ENCODE assay signal across 8 mouse cellular contexts in the genomic region with DNA sequence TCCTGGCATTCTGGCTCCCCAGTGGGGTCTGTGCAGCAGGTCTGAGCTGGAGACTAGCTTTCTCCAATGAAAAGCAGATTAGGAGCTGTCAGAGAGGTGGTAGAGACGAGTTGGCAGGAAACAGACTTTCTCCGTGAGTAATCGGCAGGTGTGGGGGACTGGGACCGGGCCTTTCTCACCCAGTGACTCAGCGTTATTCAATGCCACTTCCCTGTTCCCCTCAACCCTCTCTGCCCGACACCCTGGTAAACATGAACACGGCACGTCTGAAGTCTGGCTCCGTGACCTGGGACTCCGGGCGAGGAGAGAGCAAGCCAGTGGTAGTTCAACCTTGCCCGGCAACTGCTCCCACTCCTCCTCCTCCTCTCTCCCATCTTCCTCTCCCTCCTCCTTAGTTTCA. TPM values are rescaled to one million over a fixed set of nuclear protein-coding genes. Genes with fewer than 3 reads are reported as not detected.
DNase-seq lines count a peak whose midpoint lies in the region; ATAC-seq and TF ChIP-seq lines count a peak whose summit lies in the region.

No protein-coding gene starts in this region.

- H3K9ac ChIP-seq in kidney, embryonic 14.5 days (ENCODE audit: low read depth, low read length): no peak overlapping the region
- H3K9ac ChIP-seq in stomach, postnatal 0 days (ENCODE audit: low read length): no peak overlapping the region

- H3K4me2 ChIP-seq in kidney, embryonic 14.5 days (replicated peaks; ENCODE audit: low read depth, low read length): no peak overlapping the region
- no peak overlapping the region for H3K4me2 ChIP-seq in stomach, postnatal 0 days (replicated peaks; ENCODE audit: low read depth)

- H3K4me3 ChIP-seq in kidney, embryonic 14.5 days (ENCODE audit: low read length): no peak overlapping the region
- H3K4me3 ChIP-seq in stomach, postnatal 0 days (ENCODE audit: low read depth, low read length): no peak overlapping the region

- H3K4me1 ChIP-seq in kidney, embryonic 14.5 days (ENCODE audit: control insufficient read depth, insufficient read depth, low read length): peaks cover 46% of the 10 kb centered on the region
- H3K4me1 ChIP-seq in stomach, postnatal 0 days (replicated peaks; ENCODE audit: control insufficient read depth, insufficient read depth): 0 out of 2 replicates have a peak, but pooled peaks cover 2% of the 10 kb centered on the region

- WGBS in kidney, embryonic 14.5 days: 33% methylated on average over 12 of the region's 12 CpGs
- WGBS in stomach, postnatal 0 days: 27% methylated on average over 11 of the region's 12 CpGs

- TF ChIP-seq CTCF in stomach, postnatal 0 days (IDR thresholded peaks at IDR 0.05; ENCODE audit: low read depth): no peak

- TF ChIP-seq EP300 in stomach, postnatal 0 days (optimal IDR thresholded peaks at IDR 0.05): no peak

- H3K27ac ChIP-seq in kidney, embryonic 14.5 days (ENCODE audit: low read depth, low read length): no peak overlapping the region
- peak overlapping the region; percentile 53 for H3K27ac ChIP-seq in stomach, postnatal 0 days (replicated peaks)

- H3K9me3 ChIP-seq in kidney, embryonic 14.5 days (ENCODE audit: control insufficient read depth, low read length): no peaks in the 10 kb centered on the region
- no peaks in the 10 kb centered on the region for H3K9me3 ChIP-seq in stomach, postnatal 0 days (ENCODE audit: control insufficient read depth, low read length)

- H3K27me3 ChIP-seq in kidney, embryonic 14.5 days (ENCODE audit: control insufficient read depth, insufficient read depth, low read length): no peaks in the 10 kb centered on the region
- H3K27me3 ChIP-seq in stomach, postnatal 0 days (ENCODE audit: control insufficient read depth, insufficient read depth, low read length): no peaks in the 10 kb centered on the region

- ATAC-seq in kidney, embryonic 14.5 days (ENCODE audit: low FRiP score, low TSS enrichment): no peak
- peak; percentile 78 for ATAC-seq in common myeloid progenitor, adult 5-6 weeks (replicated peaks; ENCODE audit: low read depth, poor library complexity, severe bottlenecking)
- ATAC-seq in stomach, postnatal 0 days (ENCODE audit: low FRiP score, low TSS enrichment): peak; percentile 89
- no peak for ATAC-seq in erythroblast, adult 5-6 weeks (replicated peaks; ENCODE audit: low FRiP score, poor library complexity, severe bottlenecking)

- DNase-seq in kidney, adult 18-20 months: peak; percentile 40
- DNase-seq in kidney, postnatal 25 days: peak; percentile 44 to 81
- peak; percentile 84 for DNase-seq in stomach, postnatal 0 days (ENCODE audit: low spot score)
- DNase-seq in cerebellum, adult 9-10 months: no peak
- DNase-seq in testis, postnatal 14 days (ENCODE audit: low spot score): no peak

- no peaks in the 10 kb centered on the region for H3K36me3 ChIP-seq in kidney, embryonic 14.5 days (ENCODE audit: control insufficient read depth, insufficient read depth, low read length)
- no peaks in the 10 kb centered on the region for H3K36me3 ChIP-seq in stomach, postnatal 0 days (ENCODE audit: control insufficient read depth, insufficient read depth, low read length)

RNA-seq across cellular contexts. Expression of gene Ephb2, which starts 33.3 kb away (rescaled TPM):
- polyA plus RNA-seq in kidney, embryonic 14.5 days (2014; fragmentation: Nextera tagmentation; extraction: Ambion mirVana): 6.4 and 9.1 TPM in 2 replicates
- total RNA-seq in common myeloid progenitor, adult 5-6 weeks (2017): 2.6 and 6.4 TPM in 2 replicates
- polyA plus RNA-seq in stomach, postnatal 0 days (2015; fragmentation: Nextera tagmentation; extraction: Ambion mirVana): 2.3 and 2.5 TPM in 2 replicates
- total RNA-seq in erythroblast, adult 5-6 weeks (2015; ENCODE audit: low replicate concordance): not detected in 2 replicates
- total RNA-seq in erythroblast, adult 5-6 weeks (2017; ENCODE audit: low replicate concordance): 0.09 and 1.4 TPM in 2 replicates

Comparison
In these comparisons a context has a peak if more than half of its experiments do, and no peak if none do; other contexts are left out.
1. DNase-seq: peak in kidney, adult 18-20 months (single experiment), kidney, postnatal 25 days (2 of 2) and stomach, postnatal 0 days (single experiment); none in cerebellum, adult 9-10 months (single experiment) and testis, postnatal 14 days (single experiment).
2. ATAC-seq: peak in common myeloid progenitor, adult 5-6 weeks (single experiment) and stomach, postnatal 0 days (single experiment); none in kidney, embryonic 14.5 days (single experiment) and erythroblast, adult 5-6 weeks (single experiment).